Comparison of ENCODE assay signal across 14 mouse cellular contexts in the genomic region with DNA sequence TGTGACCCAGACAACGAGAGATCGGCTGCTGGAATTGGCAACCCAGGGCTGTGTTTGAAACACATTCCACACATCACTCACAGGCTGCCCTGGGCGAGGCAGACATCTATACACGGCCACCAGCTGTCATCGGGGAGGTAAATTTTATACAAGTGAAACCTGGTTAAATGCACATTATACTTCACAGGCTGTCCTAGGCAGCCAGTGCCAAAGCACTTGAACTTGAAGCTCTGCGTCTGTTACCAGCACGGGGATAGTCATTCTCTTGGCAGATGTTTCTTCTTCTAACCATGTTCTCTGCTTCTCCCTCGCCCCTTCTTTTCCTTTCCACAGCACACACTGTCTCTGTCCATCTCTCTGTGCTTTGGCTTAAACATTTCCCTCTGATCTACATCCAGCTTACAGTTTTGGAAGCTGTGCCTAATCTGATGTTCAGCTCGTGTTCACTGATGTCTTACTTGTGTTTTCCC. TPM values are rescaled to one million over a fixed set of nuclear protein-coding genes. Genes with fewer than 3 reads are reported as not detected.
A peak's percentile ranks its signal among the peaks of the same experiment; 100 is the strongest.
DNase-seq lines count a peak whose midpoint lies in the region; ATAC-seq lines count a peak whose summit lies in the region.
"Had no signal": no experiment of that assay in that cellular context is flagged by ENCODE, and none has a peak within 500 bp of the region (broad histone marks: within the 10 kb centered on the region; RNA-seq: fewer than 3 reads in every experiment).

No protein-coding gene starts in this region.

- no peak overlapping the region for H3K9ac ChIP-seq in heart, embryonic 12.5 days
- H3K9ac ChIP-seq in limb, embryonic 13.5 days: no peak overlapping the region
- no peak overlapping the region for H3K9ac ChIP-seq in neural tube, embryonic 13.5 days

- H3K4me3 ChIP-seq in heart, embryonic 12.5 days: no peak overlapping the region
- H3K4me3 ChIP-seq in limb, embryonic 13.5 days: no peak overlapping the region
- H3K4me3 ChIP-seq in limb, embryonic 10.5 days: no peak overlapping the region
- no peak overlapping the region for H3K4me3 ChIP-seq in neural tube, embryonic 13.5 days
- H3K4me3 ChIP-seq: heart, embryonic 10.5 days; megakaryocyte, embryonic 14.5 days had no signal

- H3K9me3 ChIP-seq in heart, embryonic 12.5 days (replicated peaks): no peaks in the 10 kb centered on the region
- no peaks in the 10 kb centered on the region for H3K9me3 ChIP-seq in limb, embryonic 13.5 days
- H3K9me3 ChIP-seq in limb, embryonic 10.5 days (replicated peaks): no peaks in the 10 kb centered on the region
- no peaks in the 10 kb centered on the region for H3K9me3 ChIP-seq in neural tube, embryonic 13.5 days
- H3K9me3 ChIP-seq: heart, embryonic 10.5 days; megakaryocyte, embryonic 14.5 days had no signal

- no peak for DNase-seq in heart, adult 18-20 months
- no peak for DNase-seq in limb, embryonic 10.5 days (ENCODE audit: low spot score)
- DNase-seq in lung, postnatal 25 days (ENCODE audit: low spot score): peak; percentile 16
- no peak for DNase-seq in cerebellum, postnatal 25 days
- DNase-seq: cerebellum, postnatal 14 days; kidney, adult 9 months; right cerebral cortex, postnatal 4 days; thymus, postnatal 4 days had no signal

- H3K27ac ChIP-seq in heart, embryonic 12.5 days (ENCODE audit: poor library complexity, severe bottlenecking): no peak overlapping the region
- no peak overlapping the region for H3K27ac ChIP-seq in limb, embryonic 13.5 days
- H3K27ac ChIP-seq in limb, embryonic 10.5 days: no peak overlapping the region
- no peak overlapping the region for H3K27ac ChIP-seq in neural tube, embryonic 13.5 days (replicated peaks)
- H3K27ac ChIP-seq: heart, embryonic 10.5 days had no signal

- 35% methylated on average over 9 of the region's 9 CpGs for WGBS in heart, embryonic 12.5 days
- 41% methylated on average over 9 of the region's 9 CpGs for WGBS in limb, embryonic 13.5 days
- 69% methylated on average over 9 of the region's 9 CpGs for WGBS in limb, embryonic 10.5 days
- WGBS in neural tube, embryonic 13.5 days: 26% methylated on average over 9 of the region's 9 CpGs

- H3K4me2 ChIP-seq in heart, embryonic 12.5 days: 0 out of 2 replicates have a peak overlapping the region, but pooled peaks have one; percentile 15
- no peak overlapping the region for H3K4me2 ChIP-seq in limb, embryonic 13.5 days (replicated peaks)
- 0 out of 2 replicates have a peak overlapping the region, but pooled peaks have one; percentile 9 for H3K4me2 ChIP-seq in neural tube, embryonic 13.5 days
- H3K4me2 ChIP-seq: liver, embryonic 11.5 days had no signal

- no peak for ATAC-seq in heart, embryonic 12.5 days (ENCODE audit: insufficient number of reproducible peaks, low FRiP score)
- ATAC-seq in limb, embryonic 13.5 days (ENCODE audit: low FRiP score, low read depth): peak; percentile 61
- peak; percentile 53; the same call in 1 of the 2 replicates for ATAC-seq in neural tube, embryonic 13.5 days (ENCODE audit: low read depth)

- no peaks in the 10 kb centered on the region for H3K36me3 ChIP-seq in heart, embryonic 12.5 days
- H3K36me3 ChIP-seq in limb, embryonic 13.5 days: no peaks in the 10 kb centered on the region
- no peaks in the 10 kb centered on the region for H3K36me3 ChIP-seq in limb, embryonic 10.5 days
- no peaks in the 10 kb centered on the region for H3K36me3 ChIP-seq in neural tube, embryonic 13.5 days
- H3K36me3 ChIP-seq: heart, embryonic 10.5 days had no signal

- peaks cover 17% of the 10 kb centered on the region for H3K4me1 ChIP-seq in heart, embryonic 12.5 days (replicated peaks)
- H3K4me1 ChIP-seq in limb, embryonic 13.5 days: peaks cover 16% of the 10 kb centered on the region
- peaks cover 24% of the 10 kb centered on the region for H3K4me1 ChIP-seq in limb, embryonic 10.5 days
- peaks cover 16% of the 10 kb centered on the region for H3K4me1 ChIP-seq in neural tube, embryonic 13.5 days (replicated peaks)

- no peaks in the 10 kb centered on the region for H3K27me3 ChIP-seq in heart, embryonic 12.5 days (replicated peaks)
- H3K27me3 ChIP-seq in limb, embryonic 13.5 days: no peaks in the 10 kb centered on the region
- H3K27me3 ChIP-seq in limb, embryonic 10.5 days (ENCODE audit: low read depth, poor library complexity, severe bottlenecking): no peaks in the 10 kb centered on the region
- H3K27me3 ChIP-seq in neural tube, embryonic 13.5 days: 0 out of 2 replicates have a peak, but pooled peaks cover 4% of the 10 kb centered on the region

RNA-seq across cellular contexts. Expression of gene Fam98b, which starts 48.6 kb away (rescaled TPM):
- polyA plus RNA-seq in heart, embryonic 12.5 days (2016; fragmentation: Nextera tagmentation; extraction: Ambion mirVana): 6.6 and 7.4 TPM in 2 replicates
- total RNA-seq in heart, adult 18-20 months (2021): 10 to 100 TPM; 21.3 to 23.4 TPM
- polyA plus RNA-seq in limb, embryonic 13.5 days (2015; fragmentation: Nextera tagmentation; extraction: Ambion mirVana): 15.2 and 15.5 TPM in 2 replicates
- polyA plus RNA-seq in limb, embryonic 10.5 days (2016; fragmentation: Nextera tagmentation; extraction: Ambion mirVana): 18.7 and 19.2 TPM in 2 replicates
- 11.3 and 11.9 TPM in 2 replicates for polyA plus RNA-seq in neural tube, embryonic 13.5 days (2015; fragmentation: Nextera tagmentation; extraction: Ambion mirVana)
